Mouse (Mus musculus) kidney, embryonic 16.5 days (tissue): ENCODE data around the gene Pphln1. TPM values are rescaled to one million over a fixed set of nuclear protein-coding genes. Genes with fewer than 3 reads are reported as not detected.
A peak's percentile ranks its signal among the peaks of the same experiment; 100 is the strongest.

Source experiments
- ATAC-seq: fragments of 200-750 bp; cut with Nextera tagmentation; 2 replicates; pipeline ENCODE4 v1.8.0; 2017; ENCODE audit warnings: moderate TSS enrichment; ENCODE audit not compliant: low FRiP score, low TSS enrichment
- H3K27ac ChIP-seq: fragments of 300-500 bp; sonication (generic); 2 replicates; pipeline ENCODE4 v1.5.1; 2014; ENCODE audit warnings: low read length
- H3K27me3 ChIP-seq: fragments of 300-500 bp; sonication (generic); 2 replicates; pipeline ENCODE4 v1.6.1; 2014; ENCODE audit warnings: low read length, control low read depth, mixed read lengths; ENCODE audit not compliant: insufficient read depth
- H3K36me3 ChIP-seq: fragments of 300-500 bp; sonication (generic); 2 replicates; pipeline ENCODE4 v1.6.1; 2014; ENCODE audit warnings: low read length, control low read depth, mixed read lengths; ENCODE audit not compliant: insufficient read depth
- H3K4me1 ChIP-seq: fragments of 300-500 bp; sonication (generic); 2 replicates; pipeline ENCODE4 v1.6.1; 2014; ENCODE audit warnings: low read length, control low read depth, mixed read lengths; ENCODE audit not compliant: insufficient read depth
- H3K4me2 ChIP-seq: fragments of 300-500 bp; sonication (generic); replicated peaks from 2 replicates; pipeline ENCODE4 v1.6.1; 2014; ENCODE audit warnings: low read depth, low read length
- H3K4me3 ChIP-seq: fragments of 300-500 bp; sonication (generic); 2 replicates; pipeline ENCODE4 v1.5.1; 2014; ENCODE audit warnings: mild to moderate bottlenecking, low read length
- H3K9ac ChIP-seq: fragments of 300-500 bp; sonication (generic); replicated peaks from 2 replicates; pipeline ENCODE4 v1.6.1; 2014; ENCODE audit warnings: low read length
- H3K9me3 ChIP-seq: fragments of 300-500 bp; sonication (generic); 2 replicates; pipeline ENCODE4 v1.6.1; 2016; ENCODE audit warnings: low read length, control low read depth
- WGBS: fragments of 180-500 bp; shearing (Covaris S2); extraction: QIAGEN DNeasy Blood & Tissue Kit; methylation state at CpG from one replicate; pipeline ENCODE4 v1.1.7; 2014; 5-methylcytosine and 5-hydroxymethylcytosine counted together
- polyA plus RNA-seq: library from polyadenylated mRNA; unstranded; fragments of >200 nt; fragmentation: Nextera tagmentation; extraction: Ambion mirVana; gene quantifications from 2 replicates; pipeline ENCODE4 v1.2.1, GENCODE M21; 2015

Pphln1 gene
- polyA plus RNA-seq, 1 experiment from 2014 or later = 41.3 TPM

DNA sequence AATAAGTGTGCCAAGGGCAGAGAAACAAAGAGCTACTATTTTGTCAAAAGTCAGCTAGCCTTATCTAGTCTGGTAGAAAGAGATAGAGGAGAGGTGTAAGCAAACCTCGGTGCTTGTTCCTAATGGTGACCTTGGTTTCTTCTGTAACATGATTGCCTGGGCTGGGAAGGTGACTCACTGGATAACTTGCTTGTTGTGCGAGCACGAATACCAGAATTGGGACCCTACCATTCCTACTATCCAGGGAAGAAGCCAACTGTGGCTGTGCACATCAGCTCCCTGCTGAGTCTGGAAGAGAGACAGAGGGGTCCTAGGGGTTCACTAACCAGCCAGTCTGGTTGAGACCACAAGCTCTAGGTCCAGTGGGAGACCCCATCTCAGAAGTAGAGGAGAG is 123.6 kb downstream of the Pphln1 start:
- 58% methylated on average over 3 of the region's 3 CpGs for WGBS
- ATAC-seq = no peak
- Histone ChIP-seq H3K36me3 (no peaks in the 10 kb centered on the region), H3K27me3 (peaks cover 4% of the 10 kb centered on the region; the same call in 1 of the 2 replicates), H3K27ac (no peak overlapping the region), H3K9me3 (no peaks in the 10 kb centered on the region), H3K4me2 (no peak overlapping the region), H3K9ac (no peak overlapping the region), H3K4me1 (peaks cover 28% of the 10 kb centered on the region), H3K4me3 (no peak overlapping the region)

DNA sequence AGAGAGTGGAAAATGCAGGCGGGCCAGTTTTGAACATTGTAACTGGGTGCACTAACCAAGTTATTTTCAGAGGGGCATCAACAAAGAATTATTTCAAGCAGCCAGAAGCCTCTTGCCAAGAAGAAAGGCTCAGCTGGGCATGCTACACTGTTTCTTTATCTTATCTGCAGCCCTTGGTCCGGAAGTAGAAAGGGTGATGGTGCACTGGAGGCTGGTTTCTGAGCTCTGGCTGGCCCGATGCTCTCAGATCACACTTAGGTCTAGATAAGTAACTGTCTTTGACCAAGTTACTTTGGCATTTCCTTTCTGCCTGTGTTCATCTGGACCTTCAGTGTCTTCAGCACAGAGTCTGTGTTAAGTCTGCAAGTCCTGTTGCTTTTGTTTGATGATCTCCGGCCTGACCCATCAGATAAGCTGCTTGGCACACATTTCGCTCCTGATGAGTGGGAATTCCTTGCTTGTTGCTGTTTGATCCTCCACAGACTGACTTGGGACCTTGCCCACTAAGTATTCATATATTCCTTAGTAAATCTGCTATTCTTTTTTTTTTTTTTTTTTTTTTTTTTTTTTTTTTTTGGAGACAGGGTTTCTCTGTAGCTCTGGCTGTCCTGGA is 127.3 kb downstream of the Pphln1 start:
- H3K4me2 ChIP-seq = no peak overlapping the region
- no peak overlapping the region for H3K9ac ChIP-seq
- peaks cover 12% of the 10 kb centered on the region for H3K4me1 ChIP-seq
- no peak for ATAC-seq
- no peaks in the 10 kb centered on the region for H3K36me3 ChIP-seq
- no peak overlapping the region for H3K27ac ChIP-seq
- no peaks in the 10 kb centered on the region for H3K9me3 ChIP-seq
- 86% methylated on average over 5 of the region's 5 CpGs for WGBS
- no peak overlapping the region for H3K4me3 ChIP-seq
- peaks cover 4% of the 10 kb centered on the region; the same call in 1 of the 2 replicates for H3K27me3 ChIP-seq

DNA sequence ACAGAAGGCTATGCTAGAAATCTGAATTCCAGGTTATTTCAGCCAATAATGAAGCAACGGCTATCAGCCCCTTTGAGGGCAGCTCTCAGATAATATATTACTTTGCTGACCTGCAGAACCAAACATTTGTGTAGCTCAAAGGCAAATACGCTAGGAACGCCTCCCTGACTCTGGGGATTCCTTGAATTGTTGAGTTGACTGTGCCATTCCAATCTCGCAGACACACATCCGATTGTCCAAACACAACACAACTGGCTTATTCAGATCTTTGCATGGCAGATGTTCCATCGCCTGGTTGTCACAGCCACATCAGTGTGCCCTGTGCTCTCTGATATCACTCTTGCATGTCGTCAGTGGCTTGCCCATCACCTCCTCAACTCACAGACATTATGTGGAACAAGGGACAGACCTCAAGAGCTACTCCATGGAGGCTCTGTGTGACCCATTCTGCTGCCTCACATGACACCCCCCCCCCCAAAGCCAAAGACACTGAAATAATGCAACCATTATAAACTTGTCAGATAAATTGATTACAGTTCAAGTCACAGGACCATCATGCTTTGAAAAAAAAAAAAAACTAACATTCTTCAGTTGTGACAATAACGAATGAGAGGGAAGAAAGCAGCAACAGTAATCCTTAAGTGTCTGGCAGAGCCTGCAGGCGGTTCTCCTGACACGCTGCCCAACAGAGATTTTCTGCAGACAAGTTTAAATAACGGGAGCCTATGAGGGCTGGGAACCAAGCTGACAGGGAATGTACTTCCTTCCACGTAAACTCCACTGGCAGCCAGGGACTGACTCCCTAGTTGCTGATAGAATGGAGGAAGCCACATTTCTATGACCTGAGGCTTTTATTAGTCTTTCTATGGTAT is 131.9 kb downstream of the Pphln1 start:
- no peaks in the 10 kb centered on the region for H3K36me3 ChIP-seq
- H3K4me1 ChIP-seq = peaks cover 19% of the 10 kb centered on the region; the same call in 1 of the 2 replicates
- WGBS = 45% methylated on average over 12 of the region's 12 CpGs
- H3K4me3 ChIP-seq = no peak overlapping the region
- no peak for ATAC-seq
- no peaks in the 10 kb centered on the region for H3K27me3 ChIP-seq
- H3K27ac ChIP-seq = peak overlapping the region; percentile 20; the same call in 1 of the 2 replicates
- no peaks in the 10 kb centered on the region for H3K9me3 ChIP-seq
- no peak overlapping the region for H3K9ac ChIP-seq
- H3K4me2 ChIP-seq = no peak overlapping the region

DNA sequence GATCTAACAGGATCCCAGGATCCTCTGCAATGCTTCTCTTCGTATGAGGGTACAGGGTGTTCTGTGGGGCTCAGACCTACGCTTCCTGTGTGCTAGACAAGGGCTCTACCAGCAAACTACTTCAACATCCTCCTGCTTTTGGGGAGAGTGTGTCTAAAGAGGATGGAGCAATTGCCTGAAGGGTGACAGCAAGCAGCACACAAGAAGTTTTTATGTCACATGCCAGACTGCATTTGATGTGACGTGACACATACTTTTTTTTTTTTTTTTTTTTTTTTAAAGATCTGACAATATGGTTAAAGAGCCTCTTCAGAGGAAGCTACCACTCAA is 132.5 kb downstream of the Pphln1 start:
- H3K36me3 ChIP-seq = no peaks in the 10 kb centered on the region
- H3K4me1 ChIP-seq = peaks cover 19% of the 10 kb centered on the region; the same call in 1 of the 2 replicates
- no peak for ATAC-seq
- no peak overlapping the region for H3K9ac ChIP-seq
- H3K27ac ChIP-seq = peak overlapping the region; percentile 20; the same call in 1 of the 2 replicates
- H3K9me3 ChIP-seq = no peaks in the 10 kb centered on the region
- no peak overlapping the region for H3K4me2 ChIP-seq
- no peak overlapping the region for H3K4me3 ChIP-seq
- H3K27me3 ChIP-seq = no peaks in the 10 kb centered on the region
- WGBS = 73% methylated on average over 3 of the region's 3 CpGs

DNA sequence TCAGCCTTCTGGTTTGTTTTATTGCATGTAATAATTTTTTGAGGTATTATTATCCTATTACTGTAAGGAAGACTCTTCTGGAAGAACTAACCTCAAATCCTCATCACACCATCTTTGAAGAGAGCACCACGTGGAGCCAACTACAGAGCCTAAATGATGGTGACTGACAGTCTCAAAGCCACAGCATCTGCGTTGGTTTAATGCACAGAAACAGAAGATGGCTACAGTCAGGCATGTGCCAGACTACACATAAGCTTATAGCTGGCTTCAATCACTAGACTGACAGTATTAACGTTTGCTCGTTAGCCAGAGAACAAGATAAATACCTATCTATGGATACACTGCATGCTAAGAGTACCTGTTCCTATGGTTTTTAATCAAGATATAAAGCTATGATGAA is 138.0 kb downstream of the Pphln1 start:
- no peak overlapping the region for H3K27ac ChIP-seq
- H3K9ac ChIP-seq = no peak overlapping the region
- 85% methylated on average over 4 of the region's 4 CpGs for WGBS
- no peaks in the 10 kb centered on the region for H3K36me3 ChIP-seq
- H3K4me3 ChIP-seq = no peak overlapping the region
- no peak overlapping the region for H3K4me2 ChIP-seq
- no peaks in the 10 kb centered on the region for H3K9me3 ChIP-seq
- no peaks in the 10 kb centered on the region for H3K27me3 ChIP-seq
- peaks cover 6% of the 10 kb centered on the region; the same call in 1 of the 2 replicates for H3K4me1 ChIP-seq
- ATAC-seq = no peak

DNA sequence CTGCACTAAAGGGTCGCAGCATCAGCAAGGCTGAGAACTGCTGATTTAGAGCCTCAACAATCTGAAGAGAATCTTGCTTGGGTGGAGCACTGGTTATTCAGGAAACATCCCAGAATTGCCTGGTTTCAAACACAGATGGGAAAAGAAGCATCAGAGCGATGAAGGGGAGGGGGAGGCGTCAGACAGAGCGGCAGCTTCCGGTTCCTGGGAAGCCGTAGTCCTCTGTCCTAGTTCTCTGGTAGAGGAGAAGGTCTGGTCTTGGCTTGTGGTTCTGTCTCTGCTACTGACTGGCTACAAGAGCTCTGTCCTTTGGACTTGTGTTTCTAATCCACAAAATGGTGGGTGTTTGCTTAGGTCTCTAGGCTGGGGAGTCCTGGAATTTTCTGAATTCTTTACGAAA is 139.6 kb downstream of the Pphln1 start:
- H3K36me3 ChIP-seq = no peaks in the 10 kb centered on the region
- H3K9me3 ChIP-seq = no peaks in the 10 kb centered on the region
- no peak overlapping the region for H3K9ac ChIP-seq
- H3K4me2 ChIP-seq = no peak overlapping the region
- no peak for ATAC-seq
- no peaks in the 10 kb centered on the region for H3K27me3 ChIP-seq
- WGBS = 70% methylated on average over 7 of the region's 7 CpGs
- no peak overlapping the region for H3K27ac ChIP-seq
- H3K4me1 ChIP-seq = no peaks in the 10 kb centered on the region
- no peak overlapping the region for H3K4me3 ChIP-seq

DNA sequence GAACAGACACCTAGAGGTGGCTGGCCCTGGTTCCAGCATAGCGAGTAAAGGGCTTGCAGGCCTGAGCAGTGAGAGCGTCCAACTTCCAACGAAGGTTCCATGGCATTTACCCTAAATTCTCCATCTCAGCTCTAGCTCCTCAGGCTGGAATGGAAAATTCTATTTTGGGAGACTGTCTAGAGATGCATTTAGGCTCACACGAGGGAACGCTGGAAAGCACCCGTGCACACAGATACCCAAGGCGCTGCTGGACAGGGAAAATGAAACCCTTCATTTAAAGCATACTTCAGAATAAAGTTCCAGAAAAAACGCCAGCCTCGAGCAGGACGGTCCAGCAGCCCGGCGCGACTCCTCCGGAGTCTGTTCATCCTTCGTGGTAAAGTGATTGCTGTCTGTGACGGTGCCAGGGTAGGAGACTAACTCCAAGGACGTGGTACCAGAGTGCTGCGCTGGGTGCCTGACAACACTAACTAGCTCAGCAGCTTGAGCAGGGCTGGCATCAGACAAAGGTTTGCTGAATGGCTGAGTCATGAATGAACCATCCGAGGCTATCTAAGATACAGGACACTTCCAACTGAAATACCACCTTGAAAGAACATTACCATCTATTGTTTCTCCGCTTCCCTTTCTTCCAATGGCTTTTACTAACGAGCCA is 140.5 kb downstream of the Pphln1 start:
- no peak overlapping the region for H3K9ac ChIP-seq
- 84% methylated on average over 21 of the region's 21 CpGs for WGBS
- H3K4me2 ChIP-seq = no peak overlapping the region
- H3K36me3 ChIP-seq = no peaks in the 10 kb centered on the region
- ATAC-seq = no peak
- no peak overlapping the region for H3K27ac ChIP-seq
- H3K4me3 ChIP-seq = no peak overlapping the region
- H3K9me3 ChIP-seq = no peaks in the 10 kb centered on the region
- no peaks in the 10 kb centered on the region for H3K4me1 ChIP-seq
- H3K27me3 ChIP-seq = no peaks in the 10 kb centered on the region

DNA sequence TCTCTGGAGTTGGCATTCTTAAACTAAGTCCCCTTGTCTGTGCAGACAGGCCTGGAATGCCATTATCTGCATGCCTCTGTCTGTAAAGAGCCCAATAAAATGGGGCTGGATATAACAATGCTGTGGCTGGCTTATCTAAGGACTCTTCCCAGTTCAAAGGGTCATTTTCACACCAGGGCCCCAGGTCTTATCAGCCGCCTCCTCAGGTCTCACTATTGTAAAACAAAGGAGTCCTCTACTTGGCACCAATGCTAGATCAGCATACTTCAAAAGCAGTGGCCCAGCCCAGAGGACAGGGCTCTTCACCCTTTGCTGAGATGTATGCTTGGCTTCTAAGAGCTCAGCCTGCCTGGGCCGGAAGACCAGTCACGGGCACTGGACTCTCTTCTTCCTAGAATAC is 141.3 kb downstream of the Pphln1 start:
- no peaks in the 10 kb centered on the region for H3K9me3 ChIP-seq
- H3K4me3 ChIP-seq = no peak overlapping the region
- H3K36me3 ChIP-seq = no peaks in the 10 kb centered on the region
- H3K4me2 ChIP-seq = no peak overlapping the region
- H3K4me1 ChIP-seq = no peaks in the 10 kb centered on the region
- H3K27ac ChIP-seq = no peak overlapping the region
- H3K9ac ChIP-seq = no peak overlapping the region
- no peak for ATAC-seq
- H3K27me3 ChIP-seq = no peaks in the 10 kb centered on the region
- 83% methylated on average over 3 of the region's 3 CpGs for WGBS
